Mouse (Mus musculus) megakaryocyte, embryonic 14.5 days (primary cell): ENCODE results near the gene Trp53i13.

Source experiments
- FLI1 ChIP-seq: IDR thresholded peaks from 2 replicates; pipeline ENCODE4 v1.6.1; 2012; ENCODE audit warnings: low read length, inconsistent platforms, mixed read lengths
- GATA1 ChIP-seq: IDR thresholded peaks from 3 replicates; pipeline ENCODE4 v1.6.1; 2012; ENCODE audit warnings: mixed read lengths, low read length, inconsistent platforms, borderline replicate concordance

DNA sequence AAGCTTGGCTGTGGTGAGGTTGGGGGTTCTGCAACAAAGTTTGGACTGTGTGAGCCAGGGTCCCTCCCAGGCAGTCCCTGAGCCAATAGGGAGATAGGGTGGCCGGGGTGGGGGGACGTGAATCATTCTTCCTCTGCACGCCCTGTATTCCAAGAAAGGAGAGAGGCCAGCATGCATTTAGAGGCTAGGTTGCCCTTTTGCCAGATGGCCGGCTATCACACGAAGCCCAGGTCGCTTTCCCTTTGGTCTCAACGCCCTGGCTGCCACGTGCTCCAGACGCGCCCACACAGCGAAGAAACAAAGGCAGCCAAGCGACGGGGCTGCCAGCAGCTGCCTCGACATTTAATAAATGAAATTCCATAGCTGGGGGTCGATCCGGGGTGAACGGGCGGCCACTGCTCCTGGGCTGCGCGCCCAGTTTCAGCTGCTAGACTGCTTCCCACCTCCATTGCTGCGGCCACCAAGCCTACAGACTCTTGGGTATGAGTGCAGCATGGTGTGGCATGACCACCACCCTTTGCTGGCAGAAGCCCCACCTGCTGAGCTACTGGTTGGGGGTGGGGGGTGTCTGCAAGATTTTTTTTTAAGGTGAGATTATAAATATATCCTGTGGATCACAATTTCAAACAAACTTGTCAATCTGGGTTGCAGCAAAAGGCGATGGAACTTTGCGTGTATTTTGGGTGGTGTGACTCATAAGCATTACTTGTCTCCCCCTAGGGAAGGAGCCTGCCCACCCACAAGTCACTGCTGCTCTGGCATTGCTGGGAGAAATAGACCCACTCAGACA is 24.1 kb downstream of the Trp53i13 start:
- no peak for TF ChIP-seq GATA1
- no peak for TF ChIP-seq FLI1
